Mouse (Mus musculus) neural tube, embryonic 12.5 days (tissue): ENCODE results near the gene Fam222b. TPM values are rescaled to one million over a fixed set of nuclear protein-coding genes. Genes with fewer than 3 reads are reported as not detected.
A peak's percentile ranks its signal among the peaks of the same experiment; 100 is the strongest.

Experiments used
- ATAC-seq: fragments of 200-750 bp; cut with Nextera tagmentation; 2 replicates; pipeline ENCODE4 v1.8.0; 2017; ENCODE audit warnings: low read depth, mild to moderate bottlenecking, moderate TSS enrichment, moderate library complexity; ENCODE audit not compliant: low FRiP score
- H3K27ac ChIP-seq: fragments of 300-500 bp; sonication (generic); 2 replicates; pipeline ENCODE4 v1.5.1; 2016
- H3K27me3 ChIP-seq: fragments of 300-500 bp; sonication (generic); replicated peaks from 2 replicates; pipeline ENCODE4 v1.6.1; 2016; ENCODE audit warnings: mild to moderate bottlenecking
- H3K36me3 ChIP-seq: fragments of 300-500 bp; sonication (generic); 2 replicates; pipeline ENCODE4 v1.6.1; 2016; ENCODE audit warnings: mild to moderate bottlenecking
- H3K4me1 ChIP-seq: fragments of 300-500 bp; sonication (generic); 2 replicates; pipeline ENCODE4 v1.6.1; 2016
- H3K4me2 ChIP-seq: fragments of 300-500 bp; sonication (generic); replicated peaks from 2 replicates; pipeline ENCODE4 v1.6.1; 2016; ENCODE audit warnings: mild to moderate bottlenecking
- H3K4me3 ChIP-seq: fragments of 300-500 bp; sonication (generic); 2 replicates; pipeline ENCODE4 v1.5.1; 2016
- H3K9ac ChIP-seq: fragments of 300-500 bp; sonication (generic); 2 replicates; pipeline ENCODE4 v1.6.1; 2016; ENCODE audit warnings: mild to moderate bottlenecking
- H3K9me3 ChIP-seq: fragments of 300-500 bp; sonication (generic); 2 replicates; pipeline ENCODE4 v1.6.1; 2016; ENCODE audit warnings: mild to moderate bottlenecking
- WGBS: fragments of 180-500 bp; shearing (Covaris S2); methylation state at CpG from one replicate; pipeline ENCODE4 v1.1.7; 2016; 5-methylcytosine and 5-hydroxymethylcytosine counted together
- polyA plus RNA-seq: library from polyadenylated mRNA; unstranded; fragments of >200 nt; fragmentation: Nextera tagmentation; extraction: Ambion mirVana; gene quantifications from 2 replicates; pipeline ENCODE4 v1.2.1, GENCODE M21; 2016

Fam222b gene
- polyA plus RNA-seq, 1 experiment from 2014 or later: 27.9 TPM

DNA sequence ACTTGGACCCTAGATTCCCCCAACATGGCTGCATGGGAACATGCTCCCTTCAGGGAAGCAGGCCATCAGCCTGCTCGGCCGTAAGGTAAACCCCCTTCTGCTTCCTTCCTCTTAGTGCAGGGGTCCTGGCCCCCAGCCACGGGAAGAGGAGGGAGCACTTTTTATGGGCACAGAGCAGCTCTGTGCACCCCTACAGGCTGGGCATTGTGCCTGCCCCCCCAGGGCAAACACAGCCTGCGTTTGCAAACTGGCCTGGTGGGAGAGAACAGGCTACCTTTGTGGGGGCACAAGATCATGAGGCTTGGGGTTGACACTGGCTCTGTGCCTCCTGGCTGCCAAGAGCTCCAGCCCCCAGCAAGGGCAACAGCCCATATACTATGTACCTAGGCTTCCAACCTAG, 67.5 kb downstream of the Fam222b start:
- no peak overlapping the region for H3K9ac ChIP-seq
- H3K9me3 ChIP-seq: no peaks in the 10 kb centered on the region
- H3K4me3 ChIP-seq: no peak overlapping the region
- no peaks in the 10 kb centered on the region for H3K27me3 ChIP-seq
- ATAC-seq: no peak
- H3K4me2 ChIP-seq: peak overlapping the region; percentile 78
- WGBS: 72% methylated on average over 4 of the region's 4 CpGs
- peaks cover 36% of the 10 kb centered on the region for H3K4me1 ChIP-seq
- H3K36me3 ChIP-seq: peaks cover 56% of the 10 kb centered on the region
- no peak overlapping the region for H3K27ac ChIP-seq

DNA sequence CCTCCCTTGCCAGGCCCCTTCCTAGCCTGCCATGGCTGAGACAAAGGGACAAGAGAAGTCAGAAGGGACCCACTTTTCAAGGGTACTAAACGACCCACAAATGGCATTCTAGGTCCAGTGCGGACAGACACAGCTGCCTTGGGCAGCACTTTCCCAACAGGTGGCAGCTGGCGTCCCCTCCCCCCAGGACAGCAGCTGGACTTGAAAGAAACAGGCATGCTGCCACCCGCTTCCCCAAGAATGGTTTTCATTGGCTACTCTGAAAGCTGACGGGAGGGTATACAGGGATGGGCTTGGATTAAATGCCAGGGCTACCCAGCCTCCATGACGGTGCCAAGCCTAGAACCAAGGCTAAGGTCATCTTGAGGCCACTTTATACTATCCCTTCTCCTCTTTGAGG, 68.0 kb downstream of the Fam222b start:
- Histone ChIP-seq H3K27me3 (no peaks in the 10 kb centered on the region), H3K27ac (no peak overlapping the region), H3K4me3 (peak overlapping the region; percentile 99), H3K4me1 (peaks cover 36% of the 10 kb centered on the region), H3K36me3 (peaks cover 54% of the 10 kb centered on the region), H3K4me2 (peak overlapping the region; percentile 78), H3K9me3 (no peaks in the 10 kb centered on the region), H3K9ac (peak overlapping the region; percentile 100)
- ATAC-seq: no peak
- 35% methylated on average over 6 of the region's 6 CpGs for WGBS

DNA sequence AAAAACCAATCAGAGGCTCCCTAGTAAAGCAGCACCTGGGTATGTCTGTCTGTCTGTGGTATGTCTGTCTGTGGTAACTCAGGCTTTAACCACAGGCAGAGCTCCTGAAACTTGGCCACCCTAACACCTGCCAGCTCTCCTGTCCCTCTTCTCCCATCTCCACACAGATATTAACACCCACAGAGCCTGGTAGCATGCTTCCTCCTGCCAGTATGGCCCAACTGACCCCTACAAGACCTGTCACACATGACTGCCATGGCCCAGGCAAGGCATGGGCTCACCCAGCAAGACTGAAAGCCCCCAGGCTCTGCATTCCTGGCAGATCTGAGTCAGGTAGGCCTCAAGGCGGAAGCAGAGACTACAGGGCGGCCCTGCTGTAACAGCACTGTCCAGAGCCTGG, 68.6 kb downstream of the Fam222b start:
- peaks cover 48% of the 10 kb centered on the region for H3K36me3 ChIP-seq
- peaks cover 36% of the 10 kb centered on the region for H3K4me1 ChIP-seq
- H3K9ac ChIP-seq: peak overlapping the region; percentile 100
- 77% methylated on average over 2 of the region's 2 CpGs for WGBS
- peak overlapping the region; percentile 92; the same call in 1 of the 2 replicates for H3K27ac ChIP-seq
- no peak for ATAC-seq
- H3K4me3 ChIP-seq: peak overlapping the region; percentile 99
- H3K4me2 ChIP-seq: peak overlapping the region; percentile 78
- H3K27me3 ChIP-seq: no peaks in the 10 kb centered on the region
- no peaks in the 10 kb centered on the region for H3K9me3 ChIP-seq

DNA sequence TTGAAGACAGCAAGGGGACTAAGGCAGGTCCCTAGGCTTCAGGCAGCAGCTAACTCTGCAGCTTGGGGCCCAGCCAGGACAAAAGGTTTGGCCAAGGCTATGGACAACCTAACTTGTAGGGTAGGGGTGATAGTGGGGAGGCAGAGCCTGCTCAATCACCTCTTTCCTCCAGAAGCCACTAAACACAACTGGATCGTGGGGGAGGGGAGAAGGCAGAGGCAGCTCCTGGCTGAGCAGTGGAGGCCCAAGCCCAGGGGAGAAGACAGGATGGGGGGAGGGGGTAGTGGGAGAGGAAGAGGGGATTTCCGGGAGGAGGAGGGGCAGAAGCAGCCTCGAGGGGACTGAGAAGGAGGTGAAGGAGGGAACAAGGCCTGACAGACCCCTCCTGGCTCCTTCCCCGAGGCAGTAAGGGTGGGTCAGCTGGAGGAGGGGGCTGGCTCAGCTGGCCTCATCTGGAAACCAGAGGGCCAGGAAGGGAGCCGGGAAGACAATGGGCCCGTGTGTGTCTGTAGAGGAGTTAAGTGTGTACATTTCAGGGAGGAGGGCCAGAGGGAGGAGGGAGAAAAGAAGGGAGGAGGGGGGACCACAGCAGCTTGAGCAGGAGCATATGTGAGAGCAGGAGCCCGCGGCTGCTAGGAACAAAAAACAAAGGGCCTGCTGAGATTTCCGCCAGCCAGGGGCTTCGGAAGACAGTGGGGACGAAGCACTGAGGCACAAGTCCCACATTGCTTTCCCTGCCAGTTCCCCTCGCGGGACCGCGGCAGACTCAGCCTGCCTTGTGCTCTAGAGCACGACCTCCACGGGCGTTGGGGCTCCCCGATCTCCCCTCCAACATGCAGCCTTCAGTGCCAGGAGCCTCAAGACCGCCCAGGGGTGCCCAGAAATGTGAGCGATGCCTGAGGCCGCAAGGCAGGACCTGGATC, 69.5 kb downstream of the Fam222b start:
- peak overlapping the region; percentile 99 for H3K4me3 ChIP-seq
- peaks cover 39% of the 10 kb centered on the region for H3K36me3 ChIP-seq
- H3K9me3 ChIP-seq: no peaks in the 10 kb centered on the region
- peak overlapping the region; percentile 100 for H3K9ac ChIP-seq
- peaks cover 36% of the 10 kb centered on the region for H3K4me1 ChIP-seq
- peak overlapping the region; percentile 78 for H3K4me2 ChIP-seq
- H3K27ac ChIP-seq: peak overlapping the region; percentile 92
- under 1% methylated on average over 22 of the region's 22 CpGs for WGBS
- H3K27me3 ChIP-seq: no peaks in the 10 kb centered on the region
- peak; percentile 57 for ATAC-seq

DNA sequence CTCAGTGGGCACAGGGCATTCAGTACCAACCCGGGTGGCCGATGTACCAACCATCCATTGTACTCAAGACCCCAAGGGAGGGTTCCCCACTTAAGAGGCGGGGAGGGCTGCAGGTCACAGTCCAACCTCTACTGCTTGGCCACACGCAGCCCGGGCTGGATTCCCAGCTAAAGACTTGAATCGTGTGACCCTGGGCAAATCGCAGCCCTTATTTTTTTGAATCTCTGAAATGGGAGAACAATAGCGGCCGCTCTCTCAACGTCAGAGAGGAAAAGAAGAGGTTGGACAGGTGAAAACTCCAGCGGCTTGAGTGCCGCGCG, 70.1 kb downstream of the Fam222b start:
- Histone ChIP-seq H3K27ac (peak overlapping the region; percentile 92), H3K4me1 (peaks cover 35% of the 10 kb centered on the region), H3K27me3 (no peaks in the 10 kb centered on the region), H3K9ac (peak overlapping the region; percentile 100), H3K4me3 (peak overlapping the region; percentile 99), H3K36me3 (peaks cover 33% of the 10 kb centered on the region), H3K9me3 (no peaks in the 10 kb centered on the region), H3K4me2 (peak overlapping the region; percentile 78)
- ATAC-seq: peak; percentile 13; the same call in 1 of the 2 replicates
- under 1% methylated on average over 14 of the region's 14 CpGs for WGBS

DNA sequence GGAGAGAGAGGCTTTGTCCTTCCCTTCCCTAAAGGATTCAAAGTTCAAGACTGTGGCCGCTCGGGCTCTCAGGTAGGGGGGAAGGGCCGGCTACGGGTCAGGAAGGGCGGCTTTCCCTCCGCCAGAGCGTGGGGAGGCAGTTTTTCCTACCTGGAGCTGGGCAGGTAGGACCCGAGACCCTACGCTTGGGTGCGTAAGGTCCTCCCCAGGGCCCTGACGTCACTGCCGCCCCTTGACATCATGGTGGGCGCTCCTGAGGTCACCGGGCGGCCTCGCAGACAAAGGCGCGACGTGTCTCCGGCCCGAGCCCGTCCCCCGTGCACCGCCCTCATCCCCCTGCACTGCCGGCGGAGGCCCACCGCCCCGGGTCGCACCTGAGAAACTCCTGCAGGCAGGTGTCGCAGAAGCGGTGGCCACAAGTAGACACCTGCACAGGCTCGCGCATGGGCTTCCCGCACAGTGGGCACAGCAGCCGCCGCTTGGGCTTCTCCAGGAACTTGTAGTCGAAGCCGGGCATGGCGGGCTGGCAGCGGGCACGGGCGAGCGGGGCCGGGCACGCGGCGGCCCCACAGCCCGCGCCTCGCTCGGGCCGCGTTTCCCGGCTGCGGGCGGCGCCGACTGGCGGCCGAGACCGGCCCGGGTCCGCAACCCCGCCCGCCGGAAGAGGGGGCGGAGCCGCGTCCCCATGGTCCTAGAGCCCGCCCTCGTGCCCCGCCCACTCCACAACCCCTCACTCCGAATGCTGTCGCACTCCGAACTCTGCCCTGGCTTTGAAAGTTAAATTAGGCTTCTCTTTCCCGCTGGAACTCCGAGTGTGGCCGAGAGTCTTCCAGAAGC, 70.7 kb downstream of the Fam222b start, which contains the start of gene Traf4:
Gene Traf4 (minus strand): TSS at position 666 of the 837 bp plus-strand sequence.
- Histone ChIP-seq H3K9me3 (no peaks in the 10 kb centered on the region), H3K27ac (peak within 1 kb of the TSS; percentile 92), H3K4me1 (peaks cover 34% of the 10 kb centered on the region), H3K36me3 (peaks cover 27% of the 10 kb centered on the region), H3K4me2 (peak within 1 kb of the TSS; percentile 78), H3K27me3 (no peaks in the 10 kb centered on the region), H3K4me3 (peak within 1 kb of the TSS; percentile 99), H3K9ac (peak within 1 kb of the TSS; percentile 100)
- under 1% methylated on average over 78 of the region's 78 CpGs for WGBS
- peak; percentile 76 for ATAC-seq

DNA sequence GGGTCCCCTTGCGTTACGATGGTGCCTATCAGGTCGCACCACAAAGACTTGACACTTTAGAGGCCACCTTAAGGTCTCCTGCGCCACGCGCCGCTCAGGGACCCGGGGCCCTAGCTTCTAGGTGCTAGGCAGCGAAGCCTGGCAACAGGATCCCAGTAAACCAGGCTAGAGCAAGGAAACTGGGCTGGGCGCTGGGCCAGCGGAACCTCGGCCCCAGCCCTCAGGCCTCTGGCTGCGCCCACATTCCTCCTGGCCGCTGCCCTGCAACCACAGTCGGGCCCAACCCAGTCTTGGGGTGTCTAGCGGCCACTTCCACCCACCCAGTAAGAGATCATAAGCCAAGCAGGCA, 71.3 kb downstream of the Fam222b start:
- H3K27me3 ChIP-seq: no peaks in the 10 kb centered on the region
- peak overlapping the region; percentile 99 for H3K4me3 ChIP-seq
- no peaks in the 10 kb centered on the region for H3K9me3 ChIP-seq
- peaks cover 21% of the 10 kb centered on the region for H3K36me3 ChIP-seq
- H3K27ac ChIP-seq: 0 out of 2 replicates have a peak overlapping the region, but pooled peaks have one; percentile 92
- peak overlapping the region; percentile 100 for H3K9ac ChIP-seq
- ATAC-seq: peak; percentile 8; the same call in 1 of the 2 replicates
- H3K4me1 ChIP-seq: peaks cover 34% of the 10 kb centered on the region
- H3K4me2 ChIP-seq: peak overlapping the region; percentile 78
- WGBS: 3% methylated on average over 16 of the region's 16 CpGs

DNA sequence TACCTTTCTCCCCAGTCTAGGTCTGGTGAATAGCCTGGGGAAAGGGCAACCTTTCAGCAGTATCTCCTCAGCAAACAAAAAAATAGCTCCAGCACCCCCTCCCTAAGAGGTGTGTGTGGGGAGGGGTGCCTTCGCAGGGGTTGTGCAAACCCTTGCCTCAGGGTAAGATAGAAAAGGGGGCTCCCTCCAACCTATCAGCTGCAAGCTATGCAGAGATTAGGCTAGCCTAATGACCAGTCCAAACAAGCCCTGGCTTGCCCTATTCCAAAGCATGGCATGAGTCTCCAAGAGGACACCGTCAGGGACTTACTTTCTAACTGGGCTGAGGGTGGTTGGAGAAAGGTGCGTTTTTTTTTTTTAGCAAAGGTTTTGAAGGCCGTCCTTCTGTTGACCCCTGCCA, 71.7 kb downstream of the Fam222b start:
- 0 out of 2 replicates have a peak overlapping the region, but pooled peaks have one; percentile 92 for H3K27ac ChIP-seq
- peak overlapping the region; percentile 100 for H3K9ac ChIP-seq
- no peak overlapping the region; the same call in 1 of the 2 replicates for H3K4me3 ChIP-seq
- peaks cover 17% of the 10 kb centered on the region for H3K36me3 ChIP-seq
- ATAC-seq: no peak
- 57% methylated on average over 4 of the region's 4 CpGs for WGBS
- H3K9me3 ChIP-seq: no peaks in the 10 kb centered on the region
- no peaks in the 10 kb centered on the region for H3K27me3 ChIP-seq
- peaks cover 34% of the 10 kb centered on the region for H3K4me1 ChIP-seq
- peak overlapping the region; percentile 78 for H3K4me2 ChIP-seq

DNA sequence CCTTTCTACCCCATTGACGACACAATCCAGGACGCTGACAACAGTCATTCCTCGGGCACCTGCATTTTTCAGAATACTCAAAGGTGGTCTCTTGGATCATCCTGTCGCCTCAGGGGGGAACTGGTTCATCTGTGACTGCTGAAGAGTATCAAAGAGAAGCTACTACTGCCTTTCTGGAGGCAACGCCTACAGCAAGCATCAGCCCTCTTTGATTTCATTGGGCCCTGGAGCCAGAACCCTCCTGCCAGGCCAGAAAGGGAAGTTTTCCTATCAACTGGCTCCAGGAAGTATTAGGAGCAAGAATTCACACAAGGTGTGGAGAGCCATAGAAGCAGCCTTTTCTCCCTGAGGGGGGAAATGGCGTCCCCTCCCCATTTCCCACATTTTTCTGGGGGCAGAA, 72.2 kb downstream of the Fam222b start:
- H3K27ac ChIP-seq: no peak overlapping the region
- no peak overlapping the region for H3K4me3 ChIP-seq
- no peak overlapping the region for H3K4me2 ChIP-seq
- WGBS: 74% methylated on average over 6 of the region's 6 CpGs
- H3K27me3 ChIP-seq: no peaks in the 10 kb centered on the region
- no peaks in the 10 kb centered on the region for H3K9me3 ChIP-seq
- peaks cover 12% of the 10 kb centered on the region for H3K36me3 ChIP-seq
- no peak overlapping the region for H3K9ac ChIP-seq
- no peak for ATAC-seq
- peaks cover 34% of the 10 kb centered on the region for H3K4me1 ChIP-seq

DNA sequence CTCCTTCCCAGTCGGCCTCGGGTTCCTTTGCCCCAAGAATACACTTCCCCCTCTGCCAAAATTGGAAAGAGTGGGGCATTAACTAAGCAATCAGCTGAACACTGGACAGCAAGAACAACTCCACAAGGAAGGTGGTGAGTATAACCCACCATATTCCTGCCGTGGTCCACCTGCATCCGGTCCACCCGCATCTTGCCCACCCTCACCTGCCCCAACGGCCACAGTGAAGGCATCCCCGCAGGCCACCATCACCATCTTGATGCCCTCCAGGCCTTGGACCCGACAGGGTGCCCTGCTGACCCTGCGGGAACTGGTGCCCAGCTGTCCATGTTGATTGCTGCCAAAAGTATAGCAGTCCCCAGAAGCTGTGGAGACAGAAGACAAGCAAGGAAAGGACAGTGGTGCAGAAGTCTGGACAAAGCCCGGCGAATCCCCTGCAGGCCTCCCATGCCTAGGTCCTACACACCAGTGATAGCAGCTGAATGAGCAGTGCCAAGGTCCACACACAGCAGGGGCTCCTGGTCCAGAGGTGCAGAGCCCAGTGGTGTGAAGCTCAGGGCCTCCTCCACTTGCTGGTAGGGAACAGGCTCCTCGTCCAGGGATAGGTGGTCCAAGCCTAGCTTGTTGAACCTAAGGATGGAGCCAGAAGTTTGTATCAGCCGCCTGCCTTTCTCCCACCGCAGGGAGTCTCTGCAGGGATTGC, 72.9 kb downstream of the Fam222b start:
- no peak overlapping the region for H3K4me2 ChIP-seq
- H3K4me1 ChIP-seq: peaks cover 27% of the 10 kb centered on the region
- 91% methylated on average over 14 of the region's 14 CpGs for WGBS
- H3K27me3 ChIP-seq: no peaks in the 10 kb centered on the region
- peaks cover 4% of the 10 kb centered on the region for H3K36me3 ChIP-seq
- no peak for ATAC-seq
- no peaks in the 10 kb centered on the region for H3K9me3 ChIP-seq
- no peak overlapping the region for H3K9ac ChIP-seq
- no peak overlapping the region for H3K27ac ChIP-seq
- H3K4me3 ChIP-seq: no peak overlapping the region

DNA sequence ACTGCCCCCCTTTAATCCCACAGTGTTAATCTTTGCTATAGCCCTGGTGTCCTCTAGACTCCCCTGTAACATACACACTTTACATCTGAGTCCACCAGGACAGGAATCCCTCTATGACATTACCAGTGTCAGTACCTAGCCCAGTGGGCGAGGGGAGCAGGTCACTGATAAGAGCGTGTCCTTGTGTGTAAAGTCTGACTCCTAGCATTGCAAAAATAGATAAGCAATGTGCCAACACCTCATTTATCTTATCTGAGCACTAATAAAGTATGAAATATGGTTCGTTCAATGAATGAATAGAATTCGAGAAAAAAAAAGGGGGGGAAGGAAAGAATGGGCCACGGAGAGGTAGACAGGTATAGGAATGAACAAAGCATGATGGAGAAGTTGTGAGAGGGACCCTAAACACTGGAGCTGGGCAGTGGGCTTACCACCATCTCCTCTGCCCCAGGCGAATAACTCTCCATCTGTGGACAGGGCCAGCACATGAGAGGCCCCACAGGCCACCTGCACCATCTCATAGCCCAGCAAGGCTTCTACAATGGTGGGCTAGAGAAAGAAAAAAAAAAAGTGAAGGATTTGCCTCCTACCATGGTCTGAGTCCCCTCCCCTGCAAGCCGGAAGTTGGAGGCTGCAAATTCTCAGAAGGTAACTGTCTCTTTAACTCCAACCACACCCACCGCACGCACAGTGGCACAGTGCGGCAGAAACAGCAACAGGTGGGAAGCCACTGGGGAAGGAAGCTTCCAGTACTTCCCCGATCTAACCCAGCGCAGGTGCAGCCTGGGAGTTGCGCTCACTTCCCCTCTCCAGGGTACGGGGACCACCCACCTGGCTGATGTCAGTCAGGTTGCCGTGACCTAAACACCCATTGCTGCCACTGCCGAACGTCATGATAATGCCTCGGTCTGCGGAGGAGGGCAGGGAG, 74.3 kb downstream of the Fam222b start:
- H3K27ac ChIP-seq: no peak overlapping the region
- no peaks in the 10 kb centered on the region for H3K9me3 ChIP-seq
- peaks cover 13% of the 10 kb centered on the region for H3K4me1 ChIP-seq
- no peaks in the 10 kb centered on the region for H3K27me3 ChIP-seq
- no peak overlapping the region for H3K4me2 ChIP-seq
- no peaks in the 10 kb centered on the region for H3K36me3 ChIP-seq
- H3K9ac ChIP-seq: no peak overlapping the region
- no peak overlapping the region for H3K4me3 ChIP-seq
- ATAC-seq: no peak
- 66% methylated on average over 19 of the region's 19 CpGs for WGBS
